Mouse (Mus musculus) heart, embryonic 13.5 days (tissue): ENCODE data around the gene Cdc42bpa. TPM values are rescaled to one million over a fixed set of nuclear protein-coding genes. Genes with fewer than 3 reads are reported as not detected.
"Not testable (repeated sequence)": the region's sequence is repeated elsewhere in the genome, so short reads cannot be mapped to it uniquely, and the experiment has no call there.

Experiments
- ATAC-seq: fragments of 200-750 bp; cut with Nextera tagmentation; 2 replicates; pipeline ENCODE4 v1.8.0; 2017; ENCODE audit warnings: moderate TSS enrichment; ENCODE audit not compliant: insufficient number of reproducible peaks, low FRiP score, low TSS enrichment; ENCODE audit errors: extremely low read depth
- H3K27ac ChIP-seq: fragments of 300-500 bp; sonication (generic); replicated peaks from 2 replicates; pipeline ENCODE4 v1.5.1; 2015; ENCODE audit warnings: moderate library complexity, mild to moderate bottlenecking, inconsistent platforms
- H3K27me3 ChIP-seq: fragments of 300-500 bp; sonication (generic); replicated peaks from 2 replicates; pipeline ENCODE4 v1.6.1; 2015; ENCODE audit warnings: mild to moderate bottlenecking, inconsistent platforms
- H3K36me3 ChIP-seq: fragments of 300-500 bp; sonication (generic); 2 replicates; pipeline ENCODE4 v1.6.1; 2015; ENCODE audit warnings: mild to moderate bottlenecking, inconsistent platforms
- H3K4me1 ChIP-seq: fragments of 300-500 bp; sonication (generic); 2 replicates; pipeline ENCODE4 v1.6.1; 2015; ENCODE audit warnings: inconsistent platforms
- H3K4me2 ChIP-seq: fragments of 300-500 bp; sonication (generic); 2 replicates; pipeline ENCODE4 v1.6.1; 2015; ENCODE audit warnings: inconsistent platforms, mild to moderate bottlenecking, moderate library complexity
- H3K4me3 ChIP-seq: fragments of 300-500 bp; sonication (generic); 2 replicates; pipeline ENCODE4 v1.5.1; 2015; ENCODE audit warnings: moderate library complexity, mild to moderate bottlenecking, inconsistent platforms
- H3K9ac ChIP-seq: fragments of 300-500 bp; sonication (generic); 2 replicates; pipeline ENCODE4 v1.6.1; 2015; ENCODE audit warnings: inconsistent platforms, mild to moderate bottlenecking, moderate library complexity
- H3K9me3 ChIP-seq: fragments of 300-500 bp; sonication (generic); 2 replicates; pipeline ENCODE4 v1.6.1; 2016; ENCODE audit warnings: inconsistent platforms
- WGBS: fragments of 180-500 bp; shearing (Covaris S2); methylation state at CpG from one replicate; pipeline ENCODE4 v1.1.7; 2015; ENCODE audit warnings: mixed read lengths; 5-methylcytosine and 5-hydroxymethylcytosine counted together
- polyA plus RNA-seq: library from polyadenylated mRNA; unstranded; fragments of >200 nt; fragmentation: Nextera tagmentation; extraction: Ambion mirVana; gene quantifications from 2 replicates; pipeline ENCODE4 v1.2.1, GENCODE M21; 2015

Gene Cdc42bpa
- polyA plus RNA-seq, 1 experiment from 2014 or later, result 9.2 TPM

GRCm38 (mm10) chr1:179992255-179992654 lies 32.0 kb downstream of the Cdc42bpa start:
- Histone ChIP-seq H3K4me3 (no peak overlapping the region), H3K27ac (no peak overlapping the region), H3K9ac (no peak overlapping the region), H3K36me3 (no peaks in the 10 kb centered on the region), H3K4me2 (no peak overlapping the region), H3K27me3 (no peaks in the 10 kb centered on the region), H3K9me3 (no peaks in the 10 kb centered on the region), H3K4me1 (peaks cover 14% of the 10 kb centered on the region)
- no peak for ATAC-seq
- WGBS, result 78% methylated on average over 1 of the region's 1 CpGs

- no peak for ATAC-seq
Measured at GRCm38 (mm10) chr1:180008057-180008456, 47.8 kb downstream of the Cdc42bpa start.

GRCm38 (mm10) chr1:180013479-180013878 lies 53.2 kb downstream of the Cdc42bpa start:
- Histone ChIP-seq H3K9ac (no peak overlapping the region), H3K36me3 (no peaks in the 10 kb centered on the region), H3K4me3 (no peak overlapping the region), H3K27ac (no peak overlapping the region), H3K4me1 (no peaks in the 10 kb centered on the region), H3K27me3 (no peaks in the 10 kb centered on the region), H3K9me3 (no peaks in the 10 kb centered on the region), H3K4me2 (no peak overlapping the region)
- 78% methylated on average over 4 of the region's 4 CpGs for WGBS
- ATAC-seq, result no peak

More at GRCm38 (mm10) chr1:180008057-180008456, 47.8 kb downstream of the Cdc42bpa start:
- H3K27me3 ChIP-seq, result no peaks in the 10 kb centered on the region
- peaks cover 6% of the 10 kb centered on the region; the same call in 1 of the 2 replicates for H3K36me3 ChIP-seq
- no peak overlapping the region for H3K4me3 ChIP-seq
- no peak overlapping the region for H3K4me2 ChIP-seq
- H3K27ac ChIP-seq, result no peak overlapping the region
- H3K9ac ChIP-seq, result no peak overlapping the region
- H3K4me1 ChIP-seq, result no peaks in the 10 kb centered on the region
- H3K9me3 ChIP-seq, result no peaks in the 10 kb centered on the region

- no peaks in the 10 kb centered on the region for H3K27me3 ChIP-seq
- no peak overlapping the region for H3K4me3 ChIP-seq
- H3K9ac ChIP-seq, result no peak overlapping the region
- no peaks in the 10 kb centered on the region for H3K36me3 ChIP-seq
- ATAC-seq, result no peak
- H3K27ac ChIP-seq, result no peak overlapping the region
- no peaks in the 10 kb centered on the region for H3K9me3 ChIP-seq
- peaks cover 25% of the 10 kb centered on the region for H3K4me1 ChIP-seq
- no peak overlapping the region for H3K4me2 ChIP-seq
- 87% methylated on average over 2 of the region's 2 CpGs for WGBS
Measured at GRCm38 (mm10) chr1:180018218-180018617, 57.9 kb downstream of the Cdc42bpa start.

GRCm38 (mm10) chr1:180021463-180022296 lies 61.4 kb downstream of the Cdc42bpa start:
- Histone ChIP-seq H3K36me3 (no peaks in the 10 kb centered on the region), H3K9me3 (no peaks in the 10 kb centered on the region), H3K4me1 (peaks cover 25% of the 10 kb centered on the region), H3K4me2 (no peak overlapping the region), H3K4me3 (no peak overlapping the region), H3K9ac (no peak overlapping the region), H3K27me3 (no peaks in the 10 kb centered on the region), H3K27ac (no peak overlapping the region)
- WGBS, result 44% methylated on average over 11 of the region's 11 CpGs
- ATAC-seq, result no peak

GRCm38 (mm10) chr1:180023512-180023911 lies 63.2 kb downstream of the Cdc42bpa start:
- Histone ChIP-seq H3K27ac (no peak overlapping the region), H3K4me1 (peaks cover 25% of the 10 kb centered on the region), H3K36me3 (no peaks in the 10 kb centered on the region), H3K9me3 (no peaks in the 10 kb centered on the region), H3K4me3 (no peak overlapping the region), H3K27me3 (no peaks in the 10 kb centered on the region), H3K9ac (no peak overlapping the region), H3K4me2 (no peak overlapping the region)
- ATAC-seq, result no peak
- 73% methylated on average over 5 of the region's 5 CpGs for WGBS

GRCm38 (mm10) chr1:180029863-180030262 lies 69.6 kb downstream of the Cdc42bpa start:
- H3K4me2 ChIP-seq, H3K27me3 ChIP-seq, H3K9ac ChIP-seq, H3K36me3 ChIP-seq, H3K27ac ChIP-seq, H3K9me3 ChIP-seq, ATAC-seq, H3K4me3 ChIP-seq, H3K4me1 ChIP-seq: not testable (repeated sequence)
- whole genome bisulfite sequencing, result 86% methylated on average over 5 of the region's 5 CpGs

- H3K9me3 ChIP-seq, result no peaks in the 10 kb centered on the region
- no peaks in the 10 kb centered on the region for H3K27me3 ChIP-seq
- H3K9ac ChIP-seq, result no peak overlapping the region
- H3K4me2 ChIP-seq, result no peak overlapping the region
- H3K4me3 ChIP-seq, result no peak overlapping the region
- 0 out of 2 replicates have a peak, but pooled peaks cover 3% of the 10 kb centered on the region for H3K4me1 ChIP-seq
- H3K36me3 ChIP-seq, result peaks cover 10% of the 10 kb centered on the region; the same call in 1 of the 2 replicates
- no peak for ATAC-seq
- no peak overlapping the region for H3K27ac ChIP-seq
- 66% methylated on average over 8 of the region's 8 CpGs for WGBS
Measured at GRCm38 (mm10) chr1:180030631-180031365, 70.5 kb downstream of the Cdc42bpa start.

GRCm38 (mm10) chr1:180031705-180032548 lies 71.7 kb downstream of the Cdc42bpa start:
- no peaks in the 10 kb centered on the region for H3K27me3 ChIP-seq
- H3K4me2 ChIP-seq, result no peak overlapping the region
- no peaks in the 10 kb centered on the region for H3K9me3 ChIP-seq
- no peak overlapping the region for H3K9ac ChIP-seq
- 83% methylated on average over 5 of the region's 5 CpGs for WGBS
- no peak for ATAC-seq
- no peak overlapping the region for H3K27ac ChIP-seq
- peaks cover 10% of the 10 kb centered on the region; the same call in 1 of the 2 replicates for H3K36me3 ChIP-seq
- 0 out of 2 replicates have a peak, but pooled peaks cover 3% of the 10 kb centered on the region for H3K4me1 ChIP-seq
- no peak overlapping the region for H3K4me3 ChIP-seq

- Histone ChIP-seq H3K9me3 (no peaks in the 10 kb centered on the region), H3K36me3 (peaks cover 12% of the 10 kb centered on the region; the same call in 1 of the 2 replicates), H3K4me2 (no peak overlapping the region), H3K4me3 (no peak overlapping the region), H3K27me3 (no peaks in the 10 kb centered on the region), H3K4me1 (no peaks in the 10 kb centered on the region), H3K9ac (no peak overlapping the region), H3K27ac (no peak overlapping the region)
- WGBS, result 88% methylated on average over 3 of the region's 3 CpGs
- no peak for ATAC-seq
Measured at GRCm38 (mm10) chr1:180037461-180037860, 77.2 kb downstream of the Cdc42bpa start.

GRCm38 (mm10) chr1:180044160-180044559 lies 83.9 kb downstream of the Cdc42bpa start:
- no peak for ATAC-seq
- Histone ChIP-seq H3K4me3 (no peak overlapping the region), H3K9me3 (peaks cover 20% of the 10 kb centered on the region), H3K27me3 (no peaks in the 10 kb centered on the region), H3K9ac (no peak overlapping the region), H3K4me2 (no peak overlapping the region), H3K27ac (no peak overlapping the region), H3K36me3 (peaks cover 45% of the 10 kb centered on the region), H3K4me1 (no peaks in the 10 kb centered on the region)
- 92% methylated on average over 2 of the region's 2 CpGs for WGBS
